Mouse (Mus musculus) megakaryocyte-erythroid progenitor cell, adult 5-6 weeks (primary cell): ENCODE data around the gene Grap2. TPM values are rescaled to one million over a fixed set of nuclear protein-coding genes. Genes with fewer than 3 reads are reported as not detected.
"Not testable (repeated sequence)": the region's sequence is repeated elsewhere in the genome, so short reads cannot be mapped to it uniquely, and the experiment has no call there.

Source experiments
- ATAC-seq: replicated peaks from 2 replicates; pipeline ENCODE4 v1.8.0; 2016; ENCODE audit warnings: mild to moderate bottlenecking, inconsistent platforms; ENCODE audit not compliant: severe bottlenecking, poor library complexity, low FRiP score, low TSS enrichment
- total RNA-seq, 2 experiments: library from RNA; stranded (forward) in 1 of 2; stranded (reverse) in 1 of 2; fragments of 200-1000, 215-1000 nt in 1 of 2; fragments of >200 nt in 1 of 2; fragmentation: Nextera tagmentation in 1 of 2; gene quantifications; 2 replicates each; pipeline ENCODE4 v1.2.3; 2014 to 2017

Grap2 gene
- total RNA-seq, 2 experiments from 2014 or later, result 2.0 to 7.0 TPM

- 0 out of 2 replicates have a peak, but pooled peaks have one; percentile 59 for ATAC-seq
Measured at GRCm38 (mm10) chr15:80563634-80564208, 8.7 kb upstream of the Grap2 start.

GRCm38 (mm10) chr15:80565106-80565665, 7.2 kb upstream of the Grap2 start, which contains the start of gene Enthd1:
Gene Enthd1 (minus strand): TSS chr15:80565156.
- ATAC-seq, result no peak

GRCm38 (mm10) chr15:80566696-80567095, 5.7 kb upstream of the Grap2 start:
- ATAC-seq, result no peak

DNA sequence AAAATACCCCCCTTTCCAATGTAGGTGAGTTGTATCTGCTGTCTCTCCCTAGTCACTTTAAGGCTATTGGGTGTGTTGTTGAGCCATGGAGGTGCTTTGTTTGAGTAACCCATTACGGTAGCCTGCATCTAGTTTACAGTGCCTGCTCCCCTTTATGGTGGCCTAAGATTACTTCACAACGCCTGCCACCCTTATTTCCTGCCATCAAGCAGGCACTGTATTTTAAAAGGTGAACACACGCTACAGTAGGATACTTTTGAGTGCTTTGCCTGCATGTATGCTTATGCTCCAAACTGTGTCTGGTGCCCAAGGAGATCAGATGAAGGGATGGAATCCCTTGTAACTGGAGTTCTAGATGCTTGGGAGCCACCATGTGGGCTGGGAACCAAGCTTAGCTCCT, 5.3 kb upstream of the Grap2 start:
- ATAC-seq, result no peak

DNA sequence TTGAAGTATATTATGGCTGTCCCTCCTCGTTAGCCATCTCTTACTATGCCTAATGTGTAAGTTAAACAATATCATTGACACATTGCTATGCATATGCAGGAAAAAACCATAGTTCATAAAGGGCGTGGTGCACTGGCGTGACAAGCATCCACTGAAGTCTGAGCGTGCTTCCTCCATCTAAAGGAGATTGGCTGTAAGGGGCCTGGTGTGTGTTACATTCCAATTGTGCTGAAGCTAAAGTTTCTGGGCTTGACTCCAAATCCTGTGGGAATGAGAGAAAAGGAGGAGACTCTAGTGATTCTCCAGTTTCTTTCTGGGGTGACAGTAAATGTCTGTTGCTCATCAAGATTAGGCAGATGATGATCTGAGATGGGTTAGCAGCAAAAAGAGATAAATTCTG, 4.7 kb upstream of the Grap2 start:
- ATAC-seq, result no peak

- ATAC-seq, result no peak
Measured at GRCm38 (mm10) chr15:80569205-80569604, 3.2 kb upstream of the Grap2 start.

- ATAC-seq, result no peak
Measured at GRCm38 (mm10) chr15:80570226-80570625, 2.2 kb upstream of the Grap2 start.

DNA sequence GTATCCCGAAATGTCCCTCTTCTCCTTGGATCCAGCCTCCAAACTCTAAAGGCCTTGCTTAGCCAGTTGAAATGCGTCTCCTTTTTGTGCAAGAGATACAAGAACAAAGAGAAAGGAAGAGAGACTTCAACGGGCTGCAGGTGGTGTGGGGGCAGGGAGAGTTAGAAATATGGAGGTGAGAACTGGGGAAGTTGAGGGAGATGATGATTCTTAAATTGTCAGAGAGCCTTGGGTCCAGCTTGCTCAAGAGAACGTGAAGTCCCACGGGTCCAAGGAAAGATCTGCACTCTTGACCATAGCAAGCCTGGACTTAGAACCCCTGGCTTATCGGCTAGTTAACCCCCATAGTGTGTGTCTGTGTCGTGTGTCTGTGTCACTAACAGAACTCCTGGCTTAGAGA, 783 bp upstream of the Grap2 start:
- ATAC-seq, result no peak

DNA sequence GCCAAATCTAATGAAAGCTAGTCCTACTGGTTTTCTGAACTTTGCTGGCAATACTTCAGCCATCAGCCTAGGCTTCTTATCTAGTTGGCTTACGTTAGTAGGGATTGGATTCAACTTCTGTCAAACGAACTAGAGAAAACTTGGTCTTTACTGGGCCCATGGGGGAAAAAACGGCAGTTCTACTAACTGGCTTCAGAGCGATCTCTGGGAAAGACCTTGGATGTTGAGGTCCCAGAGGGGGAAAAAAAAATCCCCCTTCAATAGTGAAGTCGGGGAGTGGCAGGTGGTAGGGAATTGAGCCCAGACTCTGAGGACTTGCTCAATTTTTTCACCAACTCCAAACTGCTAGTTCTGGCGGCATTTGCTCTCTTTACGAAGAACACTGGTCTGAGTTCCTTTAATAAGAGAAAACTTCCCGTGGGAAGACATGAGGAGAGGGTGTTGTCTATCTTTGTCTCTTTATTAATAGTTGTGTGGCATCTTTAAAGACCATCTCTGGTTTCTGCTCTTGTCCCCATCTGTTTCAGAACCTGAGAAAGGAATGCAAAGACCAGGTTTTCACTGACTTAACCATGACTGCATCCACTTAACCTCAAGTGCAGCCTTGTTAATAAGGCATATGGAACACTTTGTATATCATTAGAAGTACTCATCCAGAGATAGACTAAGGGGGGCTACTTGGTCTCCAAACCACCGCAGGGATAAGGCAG, 572 bp downstream of the Grap2 start:
- no peak for ATAC-seq

GRCm38 (mm10) chr15:80574211-80575040, 2.0 kb downstream of the Grap2 start:
- no peak for ATAC-seq

DNA sequence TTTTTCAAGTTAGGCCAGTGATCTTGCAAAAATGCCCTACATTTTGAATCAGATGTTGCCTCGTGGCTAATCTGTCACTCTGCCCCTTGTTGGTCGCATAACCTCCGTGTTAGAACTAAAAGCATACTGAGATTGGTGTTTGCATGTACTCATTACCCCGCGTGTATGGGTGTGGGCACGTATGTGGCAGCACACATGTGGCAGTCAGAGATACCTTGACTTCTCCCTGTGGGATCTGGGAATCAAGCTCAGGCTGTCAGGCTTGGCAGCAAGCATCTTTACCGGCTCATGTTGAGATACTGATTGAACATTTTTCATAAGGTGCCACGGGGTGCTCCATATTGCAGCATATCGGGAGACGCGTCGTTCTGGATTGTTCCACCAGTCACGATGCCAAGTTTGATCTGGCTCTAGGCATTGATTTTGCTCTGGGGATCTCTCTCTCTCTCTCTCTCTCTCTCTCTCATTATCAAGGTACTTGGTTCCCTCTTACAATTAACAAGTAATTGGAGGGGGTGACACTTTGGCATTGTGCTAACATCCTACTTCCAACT, 3.5 kb downstream of the Grap2 start:
- ATAC-seq, result no peak

DNA sequence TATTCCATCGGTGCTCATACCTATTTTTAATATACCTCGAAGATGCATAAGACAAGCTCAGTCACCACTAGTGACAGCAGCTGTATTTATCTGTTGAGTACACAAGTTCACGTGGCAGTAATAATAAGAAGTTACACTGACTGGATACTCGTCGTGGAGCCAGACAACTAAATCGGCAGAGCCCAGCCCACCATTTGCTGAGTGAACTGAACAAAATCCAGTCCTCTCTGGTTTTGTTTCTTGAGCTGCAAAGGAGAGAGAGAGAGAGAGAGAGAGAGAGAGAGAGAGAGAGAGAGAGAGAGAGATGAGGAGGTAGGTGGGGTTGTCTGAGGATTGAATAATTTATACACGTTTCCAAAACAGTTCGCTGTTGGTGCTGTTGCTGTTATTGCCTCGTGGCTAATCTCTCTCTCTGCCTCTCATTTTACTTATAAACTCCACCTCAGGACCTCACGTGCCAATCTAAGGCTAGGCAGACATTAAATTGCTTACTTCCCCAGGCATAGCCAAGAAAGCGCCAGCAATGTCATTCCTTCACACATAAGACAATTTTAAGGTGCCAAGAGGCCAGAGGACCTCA, 4.1 kb downstream of the Grap2 start:
- no peak for ATAC-seq

DNA sequence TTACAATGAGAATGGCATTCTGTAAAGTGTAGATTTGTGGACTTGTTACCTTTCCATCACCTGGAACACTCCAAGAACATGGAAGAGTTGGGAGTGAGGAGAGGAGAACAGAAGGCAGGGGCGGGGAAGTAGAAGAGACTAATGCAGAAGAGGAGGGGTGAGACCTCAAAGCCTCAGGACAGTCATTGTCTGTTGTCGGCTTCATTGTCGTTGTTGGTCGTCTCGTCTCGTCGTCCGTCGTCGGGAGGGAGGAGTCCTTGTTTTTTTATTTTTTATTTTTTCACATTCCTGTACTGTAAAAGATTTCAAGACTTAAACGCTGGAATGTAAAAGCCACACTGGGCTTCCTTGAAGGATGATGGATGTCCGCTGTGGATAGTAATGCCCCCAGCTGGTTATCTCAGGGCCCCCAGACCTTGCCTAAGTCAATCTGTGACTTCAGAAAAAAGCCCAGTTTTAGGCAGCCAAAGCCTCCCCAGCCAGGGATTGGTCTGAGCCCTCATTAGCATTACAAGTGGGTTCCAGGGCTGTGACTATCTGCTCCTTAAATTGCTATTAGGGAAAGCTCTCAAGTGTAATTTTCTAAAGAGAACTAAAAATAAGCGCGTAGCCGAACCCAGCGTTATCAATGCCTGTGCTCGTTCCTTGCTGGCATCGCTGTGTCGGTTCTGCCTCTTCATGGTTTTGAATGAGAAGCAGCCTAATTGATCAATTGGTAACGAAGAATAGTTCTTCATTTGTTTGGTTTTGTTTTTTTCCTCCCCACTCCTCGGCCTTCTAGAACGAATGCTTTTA, 5.0 kb downstream of the Grap2 start:
- no peak for ATAC-seq

GRCm38 (mm10) chr15:80579121-80579520, 6.7 kb downstream of the Grap2 start:
- ATAC-seq, result no peak

DNA sequence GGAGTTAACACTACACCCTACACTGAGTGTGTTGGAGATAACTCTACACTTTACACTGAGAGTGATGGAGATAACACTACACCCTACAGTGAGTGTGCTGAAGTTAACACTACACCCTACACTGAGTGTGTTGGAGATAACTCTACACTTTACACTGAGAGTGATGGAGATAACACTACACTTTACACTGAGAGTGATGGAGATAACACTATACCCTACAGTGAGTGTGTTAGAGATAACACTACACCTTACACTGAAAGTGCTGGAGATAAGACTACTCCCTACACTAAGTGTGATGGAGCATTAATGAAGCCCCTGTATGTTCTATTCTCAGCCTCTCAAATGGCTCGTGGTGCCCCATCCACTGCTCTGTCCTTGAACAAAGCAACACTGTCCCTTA, 8.2 kb downstream of the Grap2 start:
- ATAC-seq, result not testable (repeated sequence)

DNA sequence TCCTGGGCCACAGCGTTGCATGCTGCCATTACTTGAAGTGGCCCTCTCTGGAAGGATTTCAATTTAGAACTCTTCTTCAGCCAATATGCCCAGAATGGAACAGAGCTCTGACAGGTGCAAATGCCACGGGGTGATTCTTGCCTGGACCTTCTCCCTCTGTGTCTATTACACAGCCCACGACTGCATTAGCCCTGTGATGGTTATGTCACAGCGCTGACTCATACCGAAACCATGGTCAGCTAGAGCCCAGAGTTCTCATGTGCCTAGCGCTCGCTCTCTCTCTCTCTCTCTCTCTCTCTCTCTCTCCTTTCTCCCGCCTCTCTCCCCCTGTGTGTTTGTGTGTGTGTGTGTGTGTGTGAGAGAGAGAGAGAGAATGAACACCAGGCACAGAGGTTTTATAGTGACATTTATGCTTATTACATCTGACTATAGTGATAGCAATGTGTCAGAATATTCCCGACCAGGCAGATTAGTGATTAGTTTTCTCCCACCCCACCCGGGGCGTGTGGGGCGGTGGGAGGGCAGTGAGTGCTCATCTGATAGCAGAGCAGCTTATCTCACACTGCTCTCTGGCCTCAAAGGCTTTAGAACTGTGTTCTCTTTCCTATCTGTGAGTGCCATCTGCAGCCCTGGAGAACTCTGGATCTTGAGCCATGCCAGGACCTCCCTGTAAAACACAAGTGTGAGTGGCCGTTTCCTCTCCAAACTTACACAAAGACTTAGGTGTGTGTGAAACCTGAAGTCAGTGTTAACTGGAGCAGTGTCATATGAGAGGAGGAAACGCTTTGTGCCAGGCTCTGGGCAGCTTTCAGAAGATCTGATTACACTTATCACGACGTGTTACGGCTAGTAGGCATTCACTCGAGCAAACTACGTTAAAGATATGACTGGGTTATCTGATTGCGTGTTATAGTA, 10.4 kb downstream of the Grap2 start:
- ATAC-seq, result peak; percentile 58

GRCm38 (mm10) chr15:80586296-80586695, 13.9 kb downstream of the Grap2 start:
- ATAC-seq, result no peak

- no peak for ATAC-seq
Measured at GRCm38 (mm10) chr15:80590641-80591040, 18.2 kb downstream of the Grap2 start.
